Mouse (Mus musculus) ovary, postnatal 14 days (tissue): ENCODE data around the gene Bag5.
"Not testable (repeated sequence)": the region's sequence is repeated elsewhere in the genome, so short reads cannot be mapped to it uniquely, and the experiment has no call there.

Experiments
- DNase-seq: peaks from one replicate; pipeline ENCODE4 v3.0.0; 2022; ENCODE audit warnings: low spot score

Gene Bag5

GRCm38 (mm10) chr12:111734912-111735311 is 21.9 kb upstream of the Bag5 start:
- DNase-seq: no peak

GRCm38 (mm10) chr12:111732921-111733320 is 19.9 kb upstream of the Bag5 start:
- no peak for DNase-seq

DNA sequence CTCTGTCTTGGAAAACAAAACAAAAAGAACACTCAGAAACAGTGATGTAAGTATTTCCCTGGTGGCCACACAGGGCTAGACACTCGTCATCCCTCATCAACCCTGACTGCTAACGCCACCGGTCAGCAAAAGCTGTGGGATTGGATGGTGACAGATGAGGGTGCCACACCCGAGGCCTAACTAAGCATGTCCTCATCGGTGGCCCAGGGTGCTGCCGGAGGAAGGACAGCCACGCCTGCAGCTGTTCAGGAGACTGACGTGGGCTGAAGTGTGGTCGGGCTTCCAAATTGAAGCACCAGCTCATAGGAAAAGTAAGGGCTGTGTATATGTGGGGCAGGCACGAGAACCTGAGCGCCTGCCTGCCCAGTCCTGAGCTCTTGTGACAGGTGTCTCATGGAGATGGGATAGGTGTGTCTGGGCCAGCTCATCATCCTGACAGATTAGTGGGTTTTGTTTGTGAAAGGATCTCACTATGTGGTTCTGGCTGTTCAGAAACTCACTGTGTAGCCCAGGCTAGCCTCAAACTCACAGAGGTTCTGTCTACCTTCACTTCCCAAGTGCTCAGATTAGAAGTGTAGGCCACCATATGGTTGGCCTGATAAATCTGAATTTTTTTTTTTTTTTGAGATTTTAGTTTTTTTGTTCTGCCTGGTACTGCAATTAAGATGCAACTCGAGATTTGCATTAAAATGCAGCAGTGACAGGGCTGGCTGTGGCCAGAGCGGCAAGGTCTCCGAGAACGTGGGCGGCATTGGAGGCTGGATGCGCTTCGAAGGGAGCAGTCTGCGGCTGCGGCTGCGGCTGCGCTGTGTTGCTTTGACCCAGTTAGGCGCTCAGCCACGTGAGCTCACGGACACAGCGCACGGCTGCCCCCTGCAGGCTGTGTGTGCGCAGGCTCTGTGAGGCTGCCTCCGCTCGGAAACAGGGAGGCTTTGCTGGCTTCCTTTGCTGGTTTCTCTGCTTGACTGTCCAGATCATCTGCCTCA is 19.1 kb upstream of the Bag5 start:
- DNase-seq: peak; percentile 82

GRCm38 (mm10) chr12:111727956-111728355 is 14.9 kb upstream of the Bag5 start:
- DNase-seq: no peak

GRCm38 (mm10) chr12:111726122-111726463 is 13.0 kb upstream of the Bag5 start:
- no peak for DNase-seq

GRCm38 (mm10) chr12:111725338-111726121 is 12.5 kb upstream of the Bag5 start:
- no peak for DNase-seq

- no peak for DNase-seq
These were observed 11.7 kb upstream of the Bag5 start for GRCm38 (mm10) chr12:111724638-111725337.

DNA sequence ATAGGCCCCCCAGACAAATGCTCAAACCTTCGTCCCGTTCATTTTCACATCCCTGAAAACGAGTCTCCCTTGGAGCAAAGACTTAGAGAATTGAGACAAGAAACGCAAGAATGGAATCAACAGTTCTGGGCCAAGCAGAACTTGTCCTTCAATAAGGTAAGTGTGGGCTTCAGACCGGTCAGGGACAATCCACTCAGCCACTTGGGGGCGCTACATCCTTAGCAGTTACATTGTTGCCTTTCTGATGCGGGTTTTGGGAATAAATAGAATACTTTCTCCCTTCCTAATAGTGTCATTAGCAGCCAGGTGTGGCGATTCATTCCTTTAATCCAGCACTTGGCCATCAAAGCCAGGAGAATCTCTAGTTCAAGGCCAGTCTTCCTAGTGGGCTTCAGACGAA is 9.6 kb upstream of the Bag5 start:
- no peak for DNase-seq

DNA sequence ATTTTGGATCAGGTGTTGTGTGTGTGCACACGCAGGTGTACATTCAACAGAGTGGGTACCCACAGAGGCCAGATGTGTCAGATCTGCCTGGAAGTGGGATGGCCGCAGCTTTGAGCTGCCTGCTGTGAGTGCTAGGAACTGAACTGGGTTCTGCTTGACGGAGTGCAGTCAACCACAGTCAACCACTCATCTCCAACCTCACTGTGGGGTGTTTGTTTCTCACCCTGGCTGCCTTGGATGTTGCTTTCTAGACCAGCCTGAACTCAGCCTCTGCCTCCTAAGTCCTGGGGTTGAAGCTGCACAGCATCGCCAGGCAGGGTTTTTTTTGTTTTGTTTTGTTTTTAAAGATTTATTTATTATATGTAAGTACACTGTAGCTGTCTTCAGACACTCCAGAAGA is 7.2 kb upstream of the Bag5 start:
- DNase-seq: no peak

DNA sequence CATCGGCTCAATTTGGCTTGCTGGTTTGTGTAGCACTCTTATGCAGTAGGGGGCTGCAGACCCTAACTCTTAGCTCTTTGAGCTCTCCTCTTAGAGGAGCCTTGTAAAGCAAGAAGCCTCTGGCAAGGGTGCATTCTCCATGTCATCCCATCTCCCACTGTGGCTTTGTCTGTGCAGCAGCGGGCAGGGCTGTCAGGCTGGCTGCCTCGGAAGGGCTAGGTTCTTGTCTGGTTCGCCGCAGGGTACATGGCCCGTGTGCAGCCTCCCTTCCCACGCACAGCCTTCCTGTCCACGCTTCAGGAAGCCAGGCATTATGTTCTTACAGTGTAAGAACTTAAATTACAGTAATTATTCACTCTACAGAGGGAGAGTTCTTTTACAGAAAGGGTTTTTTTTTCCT is 5.6 kb upstream of the Bag5 start:
- DNase-seq: no peak

DNA sequence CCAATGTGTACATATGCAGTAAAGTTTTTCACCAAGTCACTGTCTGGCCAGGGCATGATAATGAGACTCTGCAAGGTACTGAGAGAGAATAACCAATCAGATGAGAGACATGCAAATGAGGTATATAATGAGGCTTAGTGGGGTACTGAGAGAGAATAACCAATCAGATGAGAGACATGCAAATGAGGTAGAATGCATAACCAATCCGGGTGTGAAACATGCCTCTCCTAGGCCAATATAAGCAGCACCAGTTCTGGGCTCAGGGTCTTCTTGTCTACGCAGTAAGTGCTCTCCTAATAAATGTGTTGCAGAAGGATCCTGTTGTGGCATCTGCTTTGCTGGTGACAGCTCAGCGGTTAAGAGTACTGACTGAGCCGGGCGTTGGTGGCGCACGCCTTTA is 3.4 kb upstream of the Bag5 start:
- no peak for DNase-seq

DNA sequence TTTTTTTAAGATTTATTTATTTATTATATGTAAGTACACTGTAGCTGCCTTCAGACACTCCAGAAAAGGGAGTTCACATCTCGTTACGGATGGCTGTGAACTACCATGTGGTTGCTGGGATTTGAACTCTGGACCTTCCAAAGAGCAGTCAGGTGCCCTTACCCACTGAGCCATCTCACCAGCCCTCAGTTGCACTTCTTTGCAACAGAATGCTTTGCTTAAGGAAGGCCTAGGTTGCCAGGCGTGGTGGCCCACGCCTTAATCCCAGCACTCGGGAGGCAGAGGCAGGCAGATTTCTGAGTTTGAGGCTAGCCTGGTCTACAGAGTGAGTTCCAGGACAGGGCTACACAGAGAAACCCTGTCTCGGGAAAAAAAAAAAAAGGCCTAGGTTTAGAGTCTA is 823 bp upstream of the Bag5 start:
- not testable (repeated sequence) for DNase-seq

DNA sequence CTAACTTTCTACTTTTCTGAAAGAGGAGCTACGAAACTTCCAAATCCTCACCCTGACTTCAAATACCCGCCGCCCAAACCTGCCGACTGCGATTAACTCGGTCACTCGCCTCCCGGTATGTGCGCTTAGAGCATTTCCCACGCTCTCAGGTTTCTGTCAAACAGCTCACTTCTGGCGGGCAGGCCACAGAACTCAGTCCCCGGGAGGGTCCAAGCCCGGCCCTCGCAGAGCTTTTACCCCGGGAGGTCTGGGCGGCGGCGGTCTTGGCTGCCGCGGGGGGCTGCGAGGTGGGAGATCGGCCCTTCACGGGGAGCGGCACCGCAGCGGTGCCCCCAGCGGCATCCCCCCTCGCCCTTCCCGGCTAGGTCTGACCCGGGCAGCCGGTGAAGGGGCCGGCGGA is 581 bp downstream of the Bag5 start:
- DNase-seq: no peak

DNA sequence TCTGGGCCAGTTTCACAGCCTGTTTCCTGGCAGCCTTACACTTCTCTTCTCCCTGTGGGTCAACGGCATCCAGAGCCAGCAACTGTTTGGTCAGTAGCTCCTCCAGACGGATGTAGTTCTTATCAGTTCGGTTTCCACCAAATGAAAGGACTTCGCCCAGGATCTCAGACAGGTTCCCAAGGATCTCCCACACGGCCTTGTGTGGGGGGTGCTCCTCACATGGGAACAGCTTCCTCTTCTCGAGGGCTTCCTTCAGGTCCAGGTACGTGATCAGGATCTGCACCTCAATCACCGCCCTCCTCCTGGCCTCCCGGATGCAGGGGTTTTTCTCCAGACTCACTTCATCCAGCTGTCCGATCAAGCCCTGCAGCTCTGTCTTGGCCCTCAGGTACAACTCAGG is 3.0 kb downstream of the Bag5 start:
- no peak for DNase-seq

GRCm38 (mm10) chr12:111708181-111708580 is 4.9 kb downstream of the Bag5 start:
- no peak for DNase-seq

- no peak for DNase-seq
These were observed 7.7 kb downstream of the Bag5 start for GRCm38 (mm10) chr12:111705186-111705973.

- DNase-seq: peak; percentile 58
These were observed 8.4 kb downstream of the Bag5 start for GRCm38 (mm10) chr12:111704609-111705008.

- no peak for DNase-seq
These were observed 9.8 kb downstream of the Bag5 start for GRCm38 (mm10) chr12:111703301-111703700.

DNA sequence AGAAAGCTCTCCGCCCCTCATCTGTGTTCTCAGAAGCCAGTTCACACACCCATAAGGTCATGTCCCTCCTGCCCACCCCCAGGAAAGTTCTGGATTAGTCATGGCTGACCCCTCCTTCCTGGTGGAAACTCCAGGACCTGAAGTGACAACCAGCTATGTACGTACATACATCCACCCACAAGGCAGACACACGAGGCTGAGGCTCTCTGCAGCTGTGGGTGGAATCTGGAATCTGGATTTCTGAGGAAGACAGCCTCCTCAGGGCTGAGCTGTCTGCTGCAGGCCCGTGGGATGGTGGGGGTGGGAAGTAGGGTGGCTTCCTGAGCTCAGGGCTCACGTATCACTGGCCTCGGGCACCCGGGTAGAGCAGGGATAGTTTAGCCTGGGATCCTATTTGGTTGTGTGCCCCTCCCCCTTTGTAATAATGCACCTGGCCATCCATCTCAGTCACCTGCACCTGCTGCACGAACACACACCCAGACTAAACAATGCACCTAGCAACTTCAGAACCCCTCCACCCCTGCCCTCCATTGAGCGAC is 12.1 kb downstream of the Bag5 start:
- no peak for DNase-seq

DNA sequence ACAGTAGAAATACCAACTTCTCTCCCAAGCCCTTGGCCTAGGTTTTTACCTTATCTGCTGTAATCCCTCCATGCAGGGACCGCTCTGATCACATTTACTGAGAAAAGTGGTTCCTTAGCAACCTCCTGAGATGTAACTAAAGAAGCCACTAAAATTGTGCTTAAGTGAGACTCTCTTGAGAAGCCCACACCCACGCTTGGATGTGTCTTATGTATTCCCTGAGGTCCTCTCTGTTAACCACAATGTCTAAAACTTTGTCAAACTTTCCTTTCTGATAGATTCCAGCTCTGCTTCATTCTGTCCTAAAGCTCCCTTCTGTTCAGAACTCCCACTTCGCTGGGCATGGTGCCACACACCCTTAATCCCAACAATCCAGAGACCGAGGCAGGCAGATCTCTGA is 13.5 kb downstream of the Bag5 start:
- no peak for DNase-seq

- DNase-seq: no peak
These were observed 14.6 kb downstream of the Bag5 start for GRCm38 (mm10) chr12:111698346-111698913.
